Mouse (Mus musculus): ENCODE data around the gene Rab22a.

GRCm38 (mm10) chr2:173725819-173726218 is 66.3 kb downstream of the Rab22a start:
- TF ChIP-seq CTCF (IDR thresholded peaks at IDR 0.05; ENCODE audit: low read depth) (no peak), EP300 (IDR thresholded peaks at IDR 0.05; ENCODE audit: low read depth) (no peak)
